Mouse (Mus musculus): ENCODE results near the gene Msi1. TPM values are rescaled to one million over a fixed set of nuclear protein-coding genes. Genes with fewer than 3 reads are reported as not detected.

Gene Msi1
- total and polyA plus RNA-seq, 2 experiments from 2014 or later = 46.2 to 75.9 TPM

DNA sequence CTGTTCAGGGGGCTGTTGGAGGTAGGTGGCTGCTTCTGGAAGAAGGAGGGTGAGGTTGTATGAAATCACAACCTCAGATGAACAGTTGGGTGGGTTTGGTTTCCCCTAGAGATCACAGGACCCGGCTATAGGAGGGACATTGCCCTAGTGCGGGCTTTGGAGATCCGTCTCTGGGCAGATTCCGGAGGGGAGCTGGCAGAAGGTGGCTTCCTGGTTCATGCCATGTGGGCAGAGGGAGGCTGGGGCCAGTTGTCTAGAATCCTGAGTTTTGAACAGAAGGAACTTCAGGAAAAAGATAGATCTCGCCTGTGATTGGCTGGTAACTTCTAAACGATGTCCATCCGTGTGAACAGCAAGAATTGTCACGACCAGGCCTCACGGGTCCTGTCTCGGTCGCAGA, 3.0 kb downstream of the Msi1 start:
- Histone ChIP-seq H3K27ac (peak overlapping the region; percentile 84; the same call in 1 of the 2 replicates), H3K9ac (replicated peaks; ENCODE audit: low read length) (peak overlapping the region; percentile 44; the same call in 1 of the 2 replicates), H3K36me3 (ENCODE audit: insufficient read depth, low read length) (no peaks in the 10 kb centered on the region), H3K4me2 (ENCODE audit: low read depth, low read length) (peak overlapping the region; percentile 95), H3K4me3 (ENCODE audit: low read length) (peak overlapping the region; percentile 96), H3K4me1 (ENCODE audit: insufficient read depth, low read length) (peaks cover 59% of the 10 kb centered on the region), H3K27me3 (ENCODE audit: insufficient read depth, low read length) (no peaks in the 10 kb centered on the region), H3K9me3 (ENCODE audit: low read length) (no peaks in the 10 kb centered on the region)
- 31% methylated on average over 11 of the region's 11 CpGs for WGBS
- DNase-seq (ENCODE audit: low spot score) (no peak), ATAC-seq (no peak)
- no peak for TF ChIP-seq CTCF (IDR thresholded peaks at IDR 0.05; ENCODE audit: low read depth)

- no peaks in the 10 kb centered on the region for H3K36me3 ChIP-seq (ENCODE audit: insufficient read depth, low read length)
- no peak for TF ChIP-seq CTCF (IDR thresholded peaks at IDR 0.05; ENCODE audit: low read depth)
- H3K4me3 ChIP-seq (ENCODE audit: low read length) = no peak overlapping the region
- no peaks in the 10 kb centered on the region for H3K9me3 ChIP-seq (ENCODE audit: low read length)
- H3K27ac ChIP-seq = 0 out of 2 replicates have a peak overlapping the region, but pooled peaks have one; percentile 8
- WGBS = 61% methylated on average over 8 of the region's 8 CpGs
- DNase-seq (ENCODE audit: low spot score) (no peak), ATAC-seq (no peak)
- no peak overlapping the region for H3K9ac ChIP-seq (replicated peaks; ENCODE audit: low read length)
- no peaks in the 10 kb centered on the region for H3K27me3 ChIP-seq (ENCODE audit: insufficient read depth, low read length)
- peak overlapping the region; percentile 95; the same call in 1 of the 2 replicates for H3K4me2 ChIP-seq (ENCODE audit: low read depth, low read length)
- H3K4me1 ChIP-seq (ENCODE audit: insufficient read depth, low read length) = peaks cover 60% of the 10 kb centered on the region
Measured at GRCm38 (mm10) chr5:115433191-115433590, 3.8 kb downstream of the Msi1 start.

GRCm38 (mm10) chr5:115434280-115434852, 5.0 kb downstream of the Msi1 start:
- DNase-seq (ENCODE audit: low spot score) = peak; percentile 18
- Histone ChIP-seq H3K27me3 (ENCODE audit: insufficient read depth, low read length) (no peaks in the 10 kb centered on the region), H3K9me3 (ENCODE audit: low read length) (no peaks in the 10 kb centered on the region)

GRCm38 (mm10) chr5:115434853-115435754, 5.7 kb downstream of the Msi1 start:
- H3K27me3 ChIP-seq (ENCODE audit: insufficient read depth, low read length) = no peaks in the 10 kb centered on the region
- H3K36me3 ChIP-seq (ENCODE audit: insufficient read depth, low read length) = no peaks in the 10 kb centered on the region
- no peaks in the 10 kb centered on the region for H3K9me3 ChIP-seq (ENCODE audit: low read length)
- ATAC-seq (no peak), DNase-seq (ENCODE audit: low spot score) (peak; percentile 54)
- no peak overlapping the region for H3K4me3 ChIP-seq (ENCODE audit: low read length)
- peaks cover 63% of the 10 kb centered on the region for H3K4me1 ChIP-seq (ENCODE audit: insufficient read depth, low read length)
- H3K27ac ChIP-seq = peak overlapping the region; percentile 98
- peak overlapping the region; percentile 61 for H3K9ac ChIP-seq (replicated peaks; ENCODE audit: low read length)
- peak overlapping the region; percentile 59 for H3K4me2 ChIP-seq (ENCODE audit: low read depth, low read length)
- no peak for TF ChIP-seq CTCF (IDR thresholded peaks at IDR 0.05; ENCODE audit: low read depth)
- 9% methylated on average over 15 of the region's 15 CpGs for WGBS

More at GRCm38 (mm10) chr5:115434280-115434852, 5.0 kb downstream of the Msi1 start:
- WGBS = 24% methylated on average over 11 of the region's 11 CpGs
- Histone ChIP-seq H3K4me2 (ENCODE audit: low read depth, low read length) (peak overlapping the region; percentile 59; the same call in 1 of the 2 replicates), H3K9ac (replicated peaks; ENCODE audit: low read length) (peak overlapping the region; percentile 61), H3K4me1 (ENCODE audit: insufficient read depth, low read length) (peaks cover 63% of the 10 kb centered on the region), H3K36me3 (ENCODE audit: insufficient read depth, low read length) (no peaks in the 10 kb centered on the region), H3K27ac (peak overlapping the region; percentile 98), H3K4me3 (ENCODE audit: low read length) (no peak overlapping the region)
- no peak for ATAC-seq
- no peak for TF ChIP-seq CTCF (IDR thresholded peaks at IDR 0.05; ENCODE audit: low read depth)

- H3K36me3 ChIP-seq (ENCODE audit: insufficient read depth, low read length) = no peaks in the 10 kb centered on the region
- TF ChIP-seq CTCF (IDR thresholded peaks at IDR 0.05; ENCODE audit: low read depth) = no peak
- H3K9me3 ChIP-seq (ENCODE audit: low read length) = no peaks in the 10 kb centered on the region
- H3K27ac ChIP-seq = peak overlapping the region; percentile 98
- H3K4me2 ChIP-seq (ENCODE audit: low read depth, low read length) = peak overlapping the region; percentile 59
- peak overlapping the region; percentile 26 for H3K4me3 ChIP-seq (ENCODE audit: low read length)
- DNase-seq (ENCODE audit: low spot score) (peak; percentile 9), ATAC-seq (no peak)
- 11% methylated on average over 8 of the region's 8 CpGs for WGBS
- peak overlapping the region; percentile 61 for H3K9ac ChIP-seq (replicated peaks; ENCODE audit: low read length)
- H3K4me1 ChIP-seq (ENCODE audit: insufficient read depth, low read length) = peaks cover 63% of the 10 kb centered on the region
- no peaks in the 10 kb centered on the region for H3K27me3 ChIP-seq (ENCODE audit: insufficient read depth, low read length)
Measured at GRCm38 (mm10) chr5:115435755-115436379, 6.5 kb downstream of the Msi1 start.

DNA sequence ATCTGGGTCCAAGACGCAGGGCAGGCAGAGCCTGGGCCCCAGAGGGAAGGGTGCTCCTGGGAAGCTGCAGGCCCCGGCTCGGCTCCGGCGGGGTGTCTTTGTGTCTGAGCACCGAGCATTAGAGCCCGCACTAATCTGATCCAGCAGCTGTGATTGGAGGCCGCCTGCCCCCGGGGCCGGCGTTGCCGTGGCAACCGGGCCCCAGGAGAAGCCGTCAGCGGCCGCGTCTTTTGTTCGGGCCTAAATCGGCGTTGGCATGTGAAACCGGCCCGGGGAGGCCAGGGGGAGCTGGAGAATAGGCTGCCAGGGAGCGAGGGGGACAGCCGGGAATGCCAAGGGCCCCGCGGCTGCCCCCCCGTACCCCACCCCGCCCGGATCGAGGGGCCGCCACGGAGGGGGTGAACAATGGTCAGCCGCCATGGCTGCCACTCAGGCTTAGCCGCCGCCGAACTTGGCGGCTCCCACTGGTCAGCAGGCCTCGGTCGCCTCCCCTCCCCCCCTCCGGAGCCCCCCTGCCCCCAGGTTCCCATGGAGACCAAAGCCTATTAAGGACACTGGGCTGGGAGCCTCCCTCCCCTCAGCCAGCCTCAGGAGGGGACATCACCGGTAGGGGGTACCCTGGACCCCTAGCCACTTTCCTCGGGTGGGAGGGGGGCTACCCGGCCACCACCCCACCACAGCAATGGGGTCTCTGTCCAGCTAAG, 7.2 kb downstream of the Msi1 start:
- no peaks in the 10 kb centered on the region for H3K9me3 ChIP-seq (ENCODE audit: low read length)
- peak; percentile 27 for TF ChIP-seq CTCF (IDR thresholded peaks at IDR 0.05; ENCODE audit: low read depth)

More for the DNA sequence above, 7.2 kb downstream of the Msi1 start:
- Histone ChIP-seq H3K4me1 (ENCODE audit: insufficient read depth, low read length) (peaks cover 61% of the 10 kb centered on the region), H3K4me3 (ENCODE audit: low read length) (peak overlapping the region; percentile 26), H3K27ac (peak overlapping the region; percentile 98), H3K4me2 (ENCODE audit: low read depth, low read length) (peak overlapping the region; percentile 59), H3K27me3 (ENCODE audit: insufficient read depth, low read length) (no peaks in the 10 kb centered on the region), H3K9ac (replicated peaks; ENCODE audit: low read length) (peak overlapping the region; percentile 61), H3K36me3 (ENCODE audit: insufficient read depth, low read length) (no peaks in the 10 kb centered on the region)
- ATAC-seq = peak; percentile 93
- DNase-seq (ENCODE audit: low spot score) = peak; percentile 97
- 0% methylated on average over 30 of the region's 43 CpGs for WGBS

Data from hindbrain, postnatal 0 days (tissue).